Mouse (Mus musculus) limb, embryonic 10.5 days (tissue): ENCODE results near the gene Tmem239. TPM values are rescaled to one million over a fixed set of nuclear protein-coding genes. Genes with fewer than 3 reads are reported as not detected.

Experiments used
- DNase-seq: peaks from one replicate; pipeline ENCODE4 v3.0.0-alpha.2; 2017; ENCODE audit warnings: low spot score
- H3K27ac ChIP-seq: fragments of 300-500 bp; sonication (generic); 2 replicates; pipeline ENCODE4 v1.5.1; 2016; ENCODE audit warnings: mild to moderate bottlenecking
- H3K27me3 ChIP-seq: fragments of 300-500 bp; sonication (generic); 2 replicates; pipeline ENCODE4 v1.6.1; 2016; ENCODE audit warnings: low read depth, mild to moderate bottlenecking; ENCODE audit not compliant: poor library complexity, severe bottlenecking
- H3K36me3 ChIP-seq: fragments of 300-500 bp; sonication (generic); 2 replicates; pipeline ENCODE4 v1.6.1; 2016; ENCODE audit warnings: mild to moderate bottlenecking, moderate library complexity
- H3K4me1 ChIP-seq: fragments of 300-500 bp; sonication (generic); 2 replicates; pipeline ENCODE4 v1.6.1; 2016
- H3K4me3 ChIP-seq: fragments of 300-500 bp; sonication (generic); 2 replicates; pipeline ENCODE4 v1.5.1; 2016; ENCODE audit warnings: mild to moderate bottlenecking, moderate library complexity
- H3K9me3 ChIP-seq: fragments of 300-500 bp; sonication (generic); replicated peaks from 2 replicates; pipeline ENCODE4 v1.6.1; 2016; ENCODE audit warnings: mild to moderate bottlenecking
- WGBS: fragments of 180-500 bp; shearing (Covaris S2); methylation state at CpG from one replicate; pipeline ENCODE4 v1.1.7; 2016; 5-methylcytosine and 5-hydroxymethylcytosine counted together
- polyA plus RNA-seq: library from polyadenylated mRNA; unstranded; fragments of >200 nt; fragmentation: Nextera tagmentation; extraction: Ambion mirVana; gene quantifications from 2 replicates; pipeline ENCODE4 v1.2.1, GENCODE M21; 2016

The Tmem239 gene
- polyA plus RNA-seq, 1 experiment from 2014 or later: not detected

DNA sequence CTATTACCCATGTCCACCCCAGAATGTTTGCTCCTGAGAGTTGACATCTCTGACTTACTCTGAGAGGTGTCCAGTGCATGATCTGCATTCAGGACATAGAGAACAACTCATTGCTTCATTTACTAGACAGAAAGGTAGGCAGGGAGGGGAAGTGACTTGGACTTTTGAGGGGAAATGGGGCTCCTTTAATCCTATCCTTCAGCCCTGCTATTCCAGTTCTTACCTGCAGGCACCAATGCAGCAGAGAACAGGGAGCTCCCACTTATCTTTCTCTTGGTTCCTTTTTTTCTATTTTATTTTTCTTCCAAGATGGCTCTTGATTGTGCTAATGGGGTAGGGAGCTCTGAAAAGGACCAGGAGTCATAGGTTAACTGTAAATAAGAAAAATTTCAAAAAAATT lies 42.2 kb downstream of the Tmem239 start:
- no peak for DNase-seq
- peaks cover 17% of the 10 kb centered on the region for H3K27me3 ChIP-seq
- H3K27ac ChIP-seq: no peak overlapping the region
- H3K36me3 ChIP-seq: peaks cover 17% of the 10 kb centered on the region
- no peak overlapping the region for H3K4me3 ChIP-seq
- no peaks in the 10 kb centered on the region for H3K9me3 ChIP-seq
- peaks cover 21% of the 10 kb centered on the region for H3K4me1 ChIP-seq

DNA sequence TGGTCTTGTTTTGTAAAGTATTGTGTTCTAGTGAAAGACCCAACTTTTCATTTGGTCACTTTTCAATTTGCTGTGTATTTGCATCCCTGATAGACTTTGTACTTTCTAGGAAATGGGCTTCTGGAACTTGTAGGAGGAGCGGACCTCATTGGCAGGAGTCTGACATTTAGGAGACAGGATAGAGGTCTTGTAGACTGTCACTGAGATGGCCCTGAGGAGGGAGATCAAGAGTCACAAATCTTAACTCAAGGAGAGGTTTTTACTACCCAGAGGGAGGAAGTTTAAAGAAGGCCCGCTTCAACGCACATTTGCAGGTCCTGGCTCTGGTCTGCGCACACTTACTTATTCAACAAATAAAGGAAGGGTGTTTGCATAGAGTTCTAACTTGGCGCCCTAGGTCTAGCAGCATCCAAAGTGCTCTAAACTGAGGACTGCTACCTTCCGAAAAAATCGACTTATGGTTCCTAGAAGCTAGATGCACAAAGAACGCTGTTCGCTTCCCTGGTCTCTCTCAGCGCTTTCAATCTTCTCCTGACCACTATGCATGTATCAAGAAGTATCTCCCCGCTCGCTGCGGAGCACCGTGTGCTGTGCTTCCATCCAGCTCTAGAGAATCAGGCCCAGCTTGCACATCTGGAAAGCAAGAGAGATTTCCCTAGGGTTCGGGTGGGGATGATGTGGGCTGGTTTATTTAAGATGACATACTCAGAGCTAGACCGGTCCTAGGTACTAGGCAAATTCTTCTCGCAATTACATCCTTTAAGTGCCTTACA lies 42.9 kb downstream of the Tmem239 start:
- H3K27me3 ChIP-seq: peaks cover 17% of the 10 kb centered on the region
- H3K27ac ChIP-seq: no peak overlapping the region
- DNase-seq: peak; percentile 35
- 8% methylated on average over 17 of the region's 17 CpGs for WGBS
- H3K36me3 ChIP-seq: peaks cover 10% of the 10 kb centered on the region
- H3K9me3 ChIP-seq: no peaks in the 10 kb centered on the region
- peak overlapping the region; percentile 89 for H3K4me3 ChIP-seq
- H3K4me1 ChIP-seq: peaks cover 21% of the 10 kb centered on the region

DNA sequence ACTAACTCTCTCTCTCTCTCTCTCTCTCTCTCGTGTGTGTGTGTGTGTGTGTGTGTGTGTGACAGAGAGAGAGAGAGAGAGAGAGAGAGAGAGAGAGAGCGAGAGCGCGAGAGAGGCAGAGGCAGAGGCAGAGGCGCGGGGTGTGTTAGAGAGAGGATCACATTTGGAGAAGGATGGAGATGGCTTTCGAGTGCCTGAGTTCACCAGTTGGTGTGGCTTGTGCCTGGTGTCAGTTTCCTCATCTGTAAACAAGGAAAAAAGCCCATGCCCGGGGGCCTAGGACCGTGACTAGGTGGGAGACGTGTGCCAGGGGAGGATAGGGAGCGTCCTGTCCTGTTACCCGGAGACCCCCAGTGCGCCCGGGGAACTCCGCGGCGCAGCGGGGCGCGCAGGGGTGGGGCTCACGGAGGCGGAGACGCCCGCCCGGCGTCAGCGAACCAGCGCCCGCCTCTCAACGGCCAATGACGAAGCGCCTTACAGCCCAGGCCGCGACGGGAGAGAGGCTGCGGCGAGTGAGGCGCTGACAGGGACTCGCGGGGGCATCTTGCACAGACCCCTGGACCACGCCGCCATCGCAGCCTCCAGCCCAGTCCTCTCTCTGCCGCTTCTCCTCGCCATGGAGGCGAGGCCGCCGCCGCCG lies 43.6 kb downstream of the Tmem239 start, which contains the start of gene Ptpra:
TSS of gene Ptpra (plus strand) at position 485 of the 640 bp plus-strand sequence.
- 0% methylated on average over 48 of the region's 50 CpGs for WGBS
- Histone ChIP-seq H3K9me3 (no peaks in the 10 kb centered on the region), H3K4me3 (peak within 1 kb of the TSS; percentile 89), H3K36me3 (peaks cover 4% of the 10 kb centered on the region; the same call in 1 of the 2 replicates), H3K4me1 (peaks cover 21% of the 10 kb centered on the region), H3K27me3 (peaks cover 17% of the 10 kb centered on the region), H3K27ac (peak within 1 kb of the TSS; percentile 94)
- peak; percentile 91 for DNase-seq

DNA sequence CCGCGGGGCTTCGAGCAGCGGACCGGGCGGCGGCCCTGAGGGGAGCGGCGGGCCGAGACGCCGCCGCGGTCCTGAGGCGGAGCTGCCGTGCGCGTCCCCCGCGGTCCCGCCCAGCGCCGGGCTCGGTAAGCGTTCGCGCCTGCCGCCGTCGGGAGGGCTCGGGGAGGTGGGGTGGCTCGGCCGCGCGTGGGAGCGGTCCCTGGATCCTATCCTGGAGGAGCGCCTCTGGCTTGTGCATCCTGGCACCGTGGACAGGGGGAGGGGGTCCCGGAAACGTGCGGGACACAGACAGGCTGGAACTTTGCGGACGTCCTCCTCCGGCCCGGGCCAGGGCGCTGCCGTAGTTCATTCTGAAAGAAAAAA lies 44.1 kb downstream of the Tmem239 start:
- under 1% methylated on average over 47 of the region's 47 CpGs for WGBS
- DNase-seq: no peak
- no peaks in the 10 kb centered on the region for H3K9me3 ChIP-seq

DNA sequence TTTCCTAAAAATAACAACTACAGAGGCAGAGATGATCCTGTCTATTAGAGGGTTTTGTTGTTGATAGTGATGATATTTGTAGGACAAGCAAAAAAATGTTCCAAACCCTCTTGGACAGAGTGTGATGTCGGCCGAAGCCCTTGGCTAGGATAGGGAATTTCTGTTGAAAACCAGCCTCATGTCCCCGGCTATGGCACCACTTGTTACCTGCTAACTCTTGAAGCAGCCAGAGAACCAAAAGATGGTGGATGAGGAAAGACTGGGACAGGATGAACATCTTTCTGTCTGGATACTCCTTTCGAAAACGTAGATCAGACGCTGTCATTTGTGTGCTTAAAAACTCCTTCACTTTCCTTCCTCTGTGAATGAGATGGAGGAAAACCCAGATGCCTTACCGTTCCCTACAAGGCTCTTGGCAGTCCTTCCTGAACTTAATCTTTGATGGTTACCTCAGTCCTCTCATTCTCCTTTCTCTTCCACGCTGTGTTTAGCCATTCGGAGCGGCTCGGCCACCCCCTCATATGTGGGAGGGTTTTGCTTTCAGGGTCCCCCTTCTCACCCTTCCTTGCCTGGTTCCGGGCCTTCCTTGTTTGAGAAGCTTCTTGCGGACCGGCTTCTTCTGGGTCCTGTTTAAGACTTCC lies 44.9 kb downstream of the Tmem239 start:
- Histone ChIP-seq H3K9me3 (no peaks in the 10 kb centered on the region), H3K4me3 (peak overlapping the region; percentile 89), H3K36me3 (no peaks in the 10 kb centered on the region), H3K27me3 (peaks cover 17% of the 10 kb centered on the region), H3K4me1 (peaks cover 21% of the 10 kb centered on the region), H3K27ac (0 out of 2 replicates have a peak overlapping the region, but pooled peaks have one; percentile 94)
- 73% methylated on average over 14 of the region's 14 CpGs for WGBS
- DNase-seq: no peak

More for the DNA sequence above, 44.1 kb downstream of the Tmem239 start:
- peaks cover 21% of the 10 kb centered on the region for H3K4me1 ChIP-seq
- no peaks in the 10 kb centered on the region for H3K36me3 ChIP-seq
- H3K4me3 ChIP-seq: peak overlapping the region; percentile 89
- H3K27ac ChIP-seq: peak overlapping the region; percentile 94
- H3K27me3 ChIP-seq: peaks cover 17% of the 10 kb centered on the region

DNA sequence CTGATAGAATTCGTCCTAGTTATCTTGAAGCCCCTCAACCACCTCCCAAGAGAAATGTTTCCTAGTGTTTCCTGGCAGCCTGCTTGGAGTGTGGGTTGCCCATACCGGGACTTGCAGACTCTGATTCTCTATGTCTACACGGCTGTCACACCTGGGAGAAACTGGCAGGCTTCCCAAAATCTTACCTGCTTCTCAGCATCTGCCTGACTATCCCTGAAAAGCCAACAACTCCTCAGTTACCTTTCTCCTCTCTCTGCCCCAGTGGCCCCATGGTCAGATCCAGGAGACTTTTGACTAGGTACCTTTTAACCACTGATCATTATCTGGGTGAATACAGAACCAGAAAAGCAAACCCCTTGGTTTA lies 45.4 kb downstream of the Tmem239 start:
- no peaks in the 10 kb centered on the region for H3K36me3 ChIP-seq
- H3K9me3 ChIP-seq: no peaks in the 10 kb centered on the region
- H3K4me1 ChIP-seq: peaks cover 21% of the 10 kb centered on the region
- peaks cover 17% of the 10 kb centered on the region for H3K27me3 ChIP-seq
- H3K27ac ChIP-seq: no peak overlapping the region
- H3K4me3 ChIP-seq: peak overlapping the region; percentile 89; the same call in 1 of the 2 replicates
- no peak for DNase-seq
- 81% methylated on average over 3 of the region's 3 CpGs for WGBS

DNA sequence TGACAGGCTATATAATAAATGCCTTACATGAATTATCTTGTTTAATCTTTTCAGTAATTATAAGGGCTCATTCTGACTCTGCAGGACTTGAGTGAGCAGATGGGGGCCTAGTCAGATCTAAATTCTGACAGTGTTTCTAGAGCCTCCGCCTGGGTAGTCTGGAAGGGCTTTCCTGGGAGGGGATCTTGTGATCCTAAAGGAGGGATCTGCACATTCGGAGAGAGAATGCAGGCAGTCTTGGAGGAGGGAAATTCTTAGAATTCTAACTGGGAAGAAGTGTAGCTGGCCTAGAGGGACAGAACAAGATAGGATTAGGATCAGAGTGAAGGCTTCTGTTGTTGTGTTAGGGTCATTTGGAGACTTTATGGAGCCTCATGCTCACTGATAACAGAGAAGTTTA lies 46.0 kb downstream of the Tmem239 start:
- 53% methylated on average over 2 of the region's 2 CpGs for WGBS
- Histone ChIP-seq H3K4me1 (peaks cover 21% of the 10 kb centered on the region), H3K9me3 (no peaks in the 10 kb centered on the region), H3K4me3 (no peak overlapping the region), H3K27me3 (peaks cover 17% of the 10 kb centered on the region), H3K27ac (no peak overlapping the region), H3K36me3 (no peaks in the 10 kb centered on the region)
- no peak for DNase-seq

DNA sequence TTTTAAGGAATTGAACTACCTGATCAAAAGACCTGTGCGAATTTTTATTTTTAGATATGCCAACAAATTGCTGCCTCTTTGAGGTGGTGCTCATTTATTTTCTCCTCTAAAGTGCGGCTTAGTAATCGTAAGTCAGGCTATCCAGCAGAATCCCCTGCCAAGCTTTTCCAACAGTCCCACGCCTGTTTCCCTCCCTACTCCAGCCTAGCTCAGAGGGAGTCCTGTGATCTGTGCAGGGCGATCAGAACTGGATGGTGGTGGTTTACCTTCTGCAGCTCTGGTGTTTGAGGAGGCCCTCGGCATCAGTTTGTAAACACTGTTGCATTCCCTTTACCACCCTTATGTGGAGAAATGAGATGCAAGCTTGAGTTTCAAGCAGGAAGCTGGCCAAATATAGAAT lies 47.1 kb downstream of the Tmem239 start:
- H3K27me3 ChIP-seq: peaks cover 12% of the 10 kb centered on the region
- peaks cover 21% of the 10 kb centered on the region for H3K4me1 ChIP-seq
- H3K4me3 ChIP-seq: no peak overlapping the region
- H3K36me3 ChIP-seq: no peaks in the 10 kb centered on the region
- DNase-seq: no peak
- no peak overlapping the region for H3K27ac ChIP-seq
- no peaks in the 10 kb centered on the region for H3K9me3 ChIP-seq
- 66% methylated on average over 6 of the region's 6 CpGs for WGBS

DNA sequence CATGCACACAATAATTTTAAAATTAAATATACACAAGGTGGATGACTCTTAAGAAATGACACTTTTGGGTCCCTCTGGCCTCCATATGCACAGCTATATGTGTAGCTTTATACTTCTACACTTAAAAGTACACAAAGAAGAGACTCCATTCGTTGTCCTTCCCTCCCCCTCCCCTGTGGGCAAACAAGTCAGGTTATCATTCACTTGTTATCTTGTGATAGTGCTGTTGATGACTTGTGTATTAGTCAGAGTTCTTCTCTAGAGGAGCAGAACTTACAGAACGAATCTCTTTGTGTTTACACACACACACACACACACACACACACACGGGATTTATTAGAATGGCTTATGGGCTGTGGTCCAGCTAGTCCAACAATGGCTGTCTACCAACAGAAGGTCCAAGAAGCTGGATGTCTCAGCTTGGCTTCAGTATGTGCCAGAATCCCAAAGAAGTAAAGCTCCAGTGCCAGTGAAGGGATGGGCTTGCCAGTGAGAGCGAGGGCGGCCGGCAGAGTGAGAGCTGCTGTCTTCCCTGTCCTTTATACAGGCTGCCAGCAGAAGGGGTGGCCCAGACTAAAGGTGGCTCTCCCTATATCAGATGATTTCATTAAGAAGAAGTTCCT lies 48.6 kb downstream of the Tmem239 start:
- H3K36me3 ChIP-seq: no peaks in the 10 kb centered on the region
- DNase-seq: no peak
- H3K27me3 ChIP-seq: no peaks in the 10 kb centered on the region
- WGBS: 89% methylated on average over 6 of the region's 6 CpGs
- H3K27ac ChIP-seq: no peak overlapping the region
- peaks cover 14% of the 10 kb centered on the region for H3K4me1 ChIP-seq
- H3K9me3 ChIP-seq: no peaks in the 10 kb centered on the region
- no peak overlapping the region for H3K4me3 ChIP-seq

Other genes starting within 250 kb of the Tmem239 start
- 959 and 1,054 TPM in 2 replicates for gene Snrpb, start 227.1 kb upstream of the Tmem239 start, polyA plus RNA-seq
- not detected in 2 replicates for gene Tmc2, start 211.3 kb upstream of the Tmem239 start, polyA plus RNA-seq
- gene Nop56, start 132.0 kb upstream of the Tmem239 start, polyA plus RNA-seq: 440 and 499 TPM in 2 replicates
- 136 and 140 TPM in 2 replicates for gene Idh3b, start 121.9 kb upstream of the Tmem239 start, polyA plus RNA-seq
- 0.34 and 0.90 TPM in 2 replicates for gene Ebf4, start 111.3 kb upstream of the Tmem239 start, polyA plus RNA-seq
- gene Cpxm1, start 8.9 kb upstream of the Tmem239 start, polyA plus RNA-seq: 65.6 and 75.4 TPM in 2 replicates
- gene Gm28372, start 1.2 kb upstream of the Tmem239 start, polyA plus RNA-seq: not detected in 2 replicates
- gene 1700020A23Rik, start 1.2 kb upstream of the Tmem239 start, polyA plus RNA-seq: not detected in 2 replicates
- gene Vps16, start 17.9 kb downstream of the Tmem239 start, polyA plus RNA-seq: 101 and 121 TPM in 2 replicates
- 13.4 and 13.9 TPM in 2 replicates for gene Pced1a, start 18.2 kb downstream of the Tmem239 start, polyA plus RNA-seq
- 73.2 and 85.5 TPM in 2 replicates for gene Ptpra, start 43.8 kb downstream of the Tmem239 start, polyA plus RNA-seq
- gene Mrps26, start 157.3 kb downstream of the Tmem239 start, polyA plus RNA-seq: 87.3 and 95.6 TPM in 2 replicates
- gene Oxt, start 169.7 kb downstream of the Tmem239 start, polyA plus RNA-seq: not detected in 2 replicates
- gene Avp, start 176.1 kb downstream of the Tmem239 start, polyA plus RNA-seq: not detected in 2 replicates
- 22.3 and 23.4 TPM in 2 replicates for gene Fastkd5, start 223.5 kb downstream of the Tmem239 start, polyA plus RNA-seq
- gene Ubox5, start 223.6 kb downstream of the Tmem239 start, polyA plus RNA-seq: 22.7 and 22.9 TPM in 2 replicates
- gene Lzts3, start 236.3 kb downstream of the Tmem239 start, polyA plus RNA-seq: 2.4 and 2.7 TPM in 2 replicates